Mouse (Mus musculus): ENCODE results near the gene Actn1. TPM values are rescaled to one million over a fixed set of nuclear protein-coding genes. Genes with fewer than 3 reads are reported as not detected.

Gene Actn1
- polyA plus RNA-seq, 1 experiment from 2014 or later: 7.7 TPM

GRCm38 (mm10) chr12:80124756-80125155 lies 135.4 kb downstream of the Actn1 start:
- Histone ChIP-seq H3K9me3 (ENCODE audit: low read length) (no peaks in the 10 kb centered on the region), H3K4me2 (ENCODE audit: low read depth, low read length) (no peak overlapping the region), H3K9ac (replicated peaks) (no peak overlapping the region), H3K4me1 (ENCODE audit: insufficient read depth) (peaks cover 37% of the 10 kb centered on the region), H3K27ac (ENCODE audit: low read depth) (no peak overlapping the region), H3K36me3 (replicated peaks; ENCODE audit: insufficient read depth, low read length) (peaks cover 22% of the 10 kb centered on the region), H3K4me3 (ENCODE audit: low read depth, low read length) (no peak overlapping the region), H3K27me3 (ENCODE audit: insufficient read depth, low read length) (no peaks in the 10 kb centered on the region)
- 70% methylated on average over 3 of the region's 3 CpGs for WGBS (ENCODE audit: insufficient replicate concordance)
- TF ChIP-seq EP300 (IDR thresholded peaks at IDR 0.05; ENCODE audit: low read depth) (no peak), CTCF (IDR thresholded peaks at IDR 0.05; ENCODE audit: low read depth) (no peak)
- DNase-seq: no peak
- no peak for ATAC-seq

- no peak overlapping the region for H3K4me2 ChIP-seq (ENCODE audit: low read depth, low read length)
- no peaks in the 10 kb centered on the region for H3K27me3 ChIP-seq (ENCODE audit: insufficient read depth, low read length)
- no peak for DNase-seq
- no peak for TF ChIP-seq EP300 (IDR thresholded peaks at IDR 0.05; ENCODE audit: low read depth)
- TF ChIP-seq CTCF (IDR thresholded peaks at IDR 0.05; ENCODE audit: low read depth): no peak
- ATAC-seq: no peak
- 55% methylated on average over 3 of the region's 3 CpGs for WGBS (ENCODE audit: insufficient replicate concordance)
- H3K4me1 ChIP-seq (ENCODE audit: insufficient read depth): peaks cover 33% of the 10 kb centered on the region
- H3K9ac ChIP-seq (replicated peaks): no peak overlapping the region
- no peaks in the 10 kb centered on the region for H3K9me3 ChIP-seq (ENCODE audit: low read length)
- H3K27ac ChIP-seq (ENCODE audit: low read depth): no peak overlapping the region; the same call in 1 of the 2 replicates
- H3K4me3 ChIP-seq (ENCODE audit: low read depth, low read length): no peak overlapping the region
- H3K36me3 ChIP-seq (replicated peaks; ENCODE audit: insufficient read depth, low read length): peaks cover 22% of the 10 kb centered on the region
These were observed 136.0 kb downstream of the Actn1 start for GRCm38 (mm10) chr12:80124211-80124610.

- TF ChIP-seq EP300 (IDR thresholded peaks at IDR 0.05; ENCODE audit: low read depth) (no peak), CTCF (IDR thresholded peaks at IDR 0.05; ENCODE audit: low read depth) (no peak)
- DNase-seq (no peak), ATAC-seq (peak; percentile 43)
- H3K36me3 ChIP-seq (replicated peaks; ENCODE audit: insufficient read depth, low read length): peaks cover 22% of the 10 kb centered on the region
- H3K4me3 ChIP-seq (ENCODE audit: low read depth, low read length): no peak overlapping the region
- peaks cover 37% of the 10 kb centered on the region for H3K4me1 ChIP-seq (ENCODE audit: insufficient read depth)
- 0 out of 2 replicates have a peak overlapping the region, but pooled peaks have one; percentile 1 for H3K4me2 ChIP-seq (ENCODE audit: low read depth, low read length)
- WGBS (ENCODE audit: insufficient replicate concordance): 77% methylated on average over 4 of the region's 4 CpGs
- H3K9ac ChIP-seq (replicated peaks): 0 out of 2 replicates have a peak overlapping the region, but pooled peaks have one; percentile 3
- peak overlapping the region; percentile 50 for H3K27ac ChIP-seq (ENCODE audit: low read depth)
- H3K9me3 ChIP-seq (ENCODE audit: low read length): no peaks in the 10 kb centered on the region
- no peaks in the 10 kb centered on the region for H3K27me3 ChIP-seq (ENCODE audit: insufficient read depth, low read length)
These were observed 136.9 kb downstream of the Actn1 start for GRCm38 (mm10) chr12:80123227-80123803.

- Histone ChIP-seq H3K4me3 (ENCODE audit: low read depth, low read length) (no peak overlapping the region), H3K9ac (replicated peaks) (no peak overlapping the region), H3K27ac (ENCODE audit: low read depth) (no peak overlapping the region), H3K4me2 (ENCODE audit: low read depth, low read length) (no peak overlapping the region), H3K4me1 (ENCODE audit: insufficient read depth) (peaks cover 42% of the 10 kb centered on the region), H3K36me3 (replicated peaks; ENCODE audit: insufficient read depth, low read length) (peaks cover 20% of the 10 kb centered on the region), H3K27me3 (ENCODE audit: insufficient read depth, low read length) (no peaks in the 10 kb centered on the region), H3K9me3 (ENCODE audit: low read length) (no peaks in the 10 kb centered on the region)
- TF ChIP-seq CTCF (IDR thresholded peaks at IDR 0.05; ENCODE audit: low read depth) (no peak), EP300 (IDR thresholded peaks at IDR 0.05; ENCODE audit: low read depth) (no peak)
- no peak for DNase-seq
- no peak for ATAC-seq
- 68% methylated on average over 1 of the region's 1 CpGs for WGBS (ENCODE audit: insufficient replicate concordance)
These were observed 138.7 kb downstream of the Actn1 start for GRCm38 (mm10) chr12:80121438-80121837.

GRCm38 (mm10) chr12:80118588-80118987 lies 141.6 kb downstream of the Actn1 start:
- Histone ChIP-seq H3K4me3 (ENCODE audit: low read depth, low read length) (no peak overlapping the region), H3K27me3 (ENCODE audit: insufficient read depth, low read length) (no peaks in the 10 kb centered on the region), H3K4me1 (ENCODE audit: insufficient read depth) (peaks cover 40% of the 10 kb centered on the region), H3K9me3 (ENCODE audit: low read length) (no peaks in the 10 kb centered on the region), H3K27ac (ENCODE audit: low read depth) (no peak overlapping the region), H3K4me2 (ENCODE audit: low read depth, low read length) (no peak overlapping the region), H3K9ac (replicated peaks) (no peak overlapping the region), H3K36me3 (replicated peaks; ENCODE audit: insufficient read depth, low read length) (peaks cover 12% of the 10 kb centered on the region)
- ATAC-seq (no peak), DNase-seq (no peak)
- TF ChIP-seq EP300 (IDR thresholded peaks at IDR 0.05; ENCODE audit: low read depth) (no peak), CTCF (IDR thresholded peaks at IDR 0.05; ENCODE audit: low read depth) (no peak)
- 67% methylated on average over 1 of the region's 1 CpGs for WGBS (ENCODE audit: insufficient replicate concordance)

Other genes with a start within 250 kb of the Actn1 start
- gene Zfp36l1, start 147.4 kb downstream of the Actn1 start, polyA plus RNA-seq (2015; fragmentation: Nextera tagmentation; extraction: Ambion mirVana): 42.0 and 45.7 TPM in 2 replicates
- 3.3 and 3.9 TPM in 2 replicates for gene Dcaf5, start 176.2 kb upstream of the Actn1 start, polyA plus RNA-seq (2015; fragmentation: Nextera tagmentation; extraction: Ambion mirVana)
- gene Exd2, start 202.7 kb upstream of the Actn1 start, polyA plus RNA-seq (2015; fragmentation: Nextera tagmentation; extraction: Ambion mirVana): 3.4 and 3.6 TPM in 2 replicates

Measured in liver, postnatal 0 days (tissue).